Mouse (Mus musculus): ENCODE data around the gene Med18. TPM values are rescaled to one million over a fixed set of nuclear protein-coding genes. Genes with fewer than 3 reads are reported as not detected.

Gene Med18
- total RNA-seq, 2 experiments from 2014 or later = 8.8 to 10.1 TPM

DNA sequence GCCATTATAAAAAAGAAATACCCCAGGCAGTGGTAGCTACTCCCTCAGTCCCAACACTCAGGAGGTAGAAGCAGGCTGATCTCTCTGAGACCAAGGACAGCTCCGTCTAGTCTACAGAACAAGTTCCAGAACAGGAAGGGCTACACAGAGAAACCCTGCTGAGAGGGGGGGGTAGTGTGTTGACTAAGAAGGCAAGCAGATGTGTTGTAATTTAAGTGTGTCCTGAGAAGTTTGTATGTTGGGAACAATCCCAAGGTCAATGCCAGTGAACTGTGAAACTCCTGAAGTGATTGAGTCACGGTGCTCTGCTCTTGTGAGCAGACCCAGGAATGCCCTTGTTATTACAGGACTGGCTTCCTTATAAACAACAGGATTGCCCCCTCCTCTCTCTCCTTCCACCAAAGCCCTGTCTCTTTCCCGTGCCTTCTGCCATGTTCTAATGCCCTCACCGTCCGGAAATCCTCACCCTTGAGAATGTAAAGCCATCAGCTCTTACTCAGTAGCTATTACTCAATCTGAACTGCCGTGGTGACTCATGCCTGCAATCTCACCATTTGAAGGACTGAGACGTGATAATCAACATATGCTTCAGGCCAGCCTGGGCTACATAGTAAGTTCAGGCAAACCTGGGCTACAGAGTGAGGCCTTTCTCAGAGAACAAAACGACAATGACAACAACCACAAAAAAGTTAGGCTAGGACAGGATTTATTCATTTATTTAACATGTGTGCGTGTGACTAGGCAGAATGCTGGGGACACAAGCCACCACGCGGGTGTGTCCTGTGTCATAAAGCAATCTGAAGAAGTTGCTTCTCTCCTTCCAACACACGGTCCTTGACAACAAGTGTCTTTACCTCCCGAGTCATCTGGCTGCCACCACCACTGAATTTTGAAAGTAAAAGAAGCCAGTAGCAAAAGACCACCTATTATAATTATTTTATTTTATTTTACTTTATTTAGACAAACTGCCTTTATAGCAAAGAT, 12.5 kb upstream of the Med18 start:
- no peak for DNase-seq (ENCODE audit: extremely low spot score in 1 of 2, low spot score in 2 of 2)
- intact Hi-C loops (cut with DNase I) = no loop called here
- H3K4me3 ChIP-seq = no peak overlapping the region
- no peak overlapping the region for H3K27ac ChIP-seq
- no peak for TF ChIP-seq CTCF (IDR thresholded peaks at IDR 0.05)

- no peak overlapping the region for H3K27ac ChIP-seq
- intact Hi-C loops (cut with DNase I) = no loop called here
- no peak for DNase-seq (ENCODE audit: extremely low spot score in 1 of 2, low spot score in 2 of 2)
- no peak for TF ChIP-seq CTCF (IDR thresholded peaks at IDR 0.05)
- H3K4me3 ChIP-seq = no peak overlapping the region
These were observed 10.9 kb upstream of the Med18 start for GRCm38 (mm10) chr4:132474631-132475030.

DNA sequence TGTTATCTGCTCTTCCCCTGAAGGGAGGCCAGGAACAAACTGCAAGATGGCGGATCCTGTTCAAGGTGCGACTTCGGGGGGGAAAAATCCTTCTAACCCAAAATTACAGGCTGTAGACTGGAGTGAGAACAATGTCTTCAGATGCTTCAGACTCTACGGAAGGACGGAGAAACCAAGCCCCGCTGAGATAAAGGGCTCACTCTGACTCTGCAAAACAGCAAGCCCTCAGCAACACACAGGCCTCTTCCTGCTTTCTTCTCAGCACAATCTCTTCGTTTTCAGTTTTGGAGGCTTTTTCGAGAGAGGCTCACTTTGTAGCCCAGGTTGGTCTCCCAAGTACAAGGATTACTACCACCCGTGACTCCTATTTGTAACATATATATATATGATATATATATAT, 9.7 kb upstream of the Med18 start:
- intact Hi-C loops (cut with DNase I) = no loop called here
- Histone ChIP-seq H3K4me3 (no peak overlapping the region), H3K27ac (no peak overlapping the region)
- no peak for DNase-seq (ENCODE audit: extremely low spot score in 1 of 2, low spot score in 2 of 2)
- TF ChIP-seq CTCF (IDR thresholded peaks at IDR 0.05) = no peak

DNA sequence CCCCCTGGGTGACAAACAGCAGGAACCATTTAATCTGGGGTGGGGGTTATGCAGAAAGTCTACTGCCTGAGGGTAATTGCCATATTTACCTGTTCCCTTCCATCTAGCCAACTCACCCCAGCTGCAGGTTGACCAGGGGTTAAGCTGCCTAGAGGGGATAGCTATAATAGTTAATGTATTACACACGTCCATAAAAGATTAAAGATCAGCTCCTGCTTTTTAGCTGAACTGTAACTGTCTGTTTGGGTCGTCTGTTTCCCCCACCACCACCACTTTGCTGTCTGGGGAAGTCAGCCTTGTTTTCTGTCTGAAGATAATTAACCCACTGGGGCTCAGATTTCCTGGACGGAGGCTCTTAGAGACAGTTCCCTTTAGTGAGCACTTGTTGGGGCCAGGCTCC, 6.2 kb upstream of the Med18 start:
- intact Hi-C loops (cut with DNase I) = no loop called here
- Histone ChIP-seq H3K4me3 (no peak overlapping the region), H3K27ac (no peak overlapping the region)
- no peak for DNase-seq (ENCODE audit: extremely low spot score in 1 of 2, low spot score in 2 of 2)
- no peak for TF ChIP-seq CTCF (IDR thresholded peaks at IDR 0.05)

DNA sequence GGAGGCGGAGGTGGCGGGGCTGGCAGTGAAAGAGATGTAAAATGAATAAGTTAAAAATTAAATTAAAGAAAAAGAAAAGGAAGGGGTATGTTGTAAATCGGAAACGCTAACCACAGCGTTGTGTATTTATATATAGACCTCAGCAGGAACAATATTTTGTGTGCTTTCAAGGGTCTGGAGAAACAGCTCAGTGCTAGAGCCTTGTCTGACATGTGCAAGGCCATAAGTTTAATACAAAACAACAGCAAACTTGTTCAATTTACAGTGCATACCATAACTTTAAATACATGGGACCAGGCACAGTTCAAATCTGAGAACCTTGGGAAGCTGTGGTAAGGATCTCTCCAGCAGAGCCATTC, 513 bp upstream of the Med18 start:
- intact Hi-C loops (cut with DNase I) = loop anchor here (5.0 kb wide), 2 partner anchors 42 to 112 kb away; partner anchors contain the start of genes Phactr4 and Rcc1
- TF ChIP-seq CTCF (IDR thresholded peaks at IDR 0.05) = no peak
- no peak for DNase-seq (ENCODE audit: extremely low spot score in 1 of 2, low spot score in 2 of 2)
- H3K27ac ChIP-seq = peak overlapping the region; percentile 68
- peak overlapping the region; percentile 55 for H3K4me3 ChIP-seq

GRCm38 (mm10) chr4:132462836-132463235, 885 bp downstream of the Med18 start:
- intact Hi-C loops (cut with DNase I) = loop anchor here (1.0 to 5.0 kb wide), 5 partner anchors 41 to 188 kb away; partner anchors contain the start of genes Phactr4, Rcc1, Sesn2 and Taf12
- no peak for TF ChIP-seq CTCF (IDR thresholded peaks at IDR 0.05)
- no peak for DNase-seq (ENCODE audit: extremely low spot score in 1 of 2, low spot score in 2 of 2)
- Histone ChIP-seq H3K4me3 (peak overlapping the region; percentile 55), H3K27ac (no peak overlapping the region)

GRCm38 (mm10) chr4:132460225-132460624, 3.5 kb downstream of the Med18 start:
- Histone ChIP-seq H3K27ac (no peak overlapping the region), H3K4me3 (no peak overlapping the region)
- TF ChIP-seq CTCF (IDR thresholded peaks at IDR 0.05) = no peak
- intact Hi-C loops (cut with DNase I) = loop anchor here (5.0 kb wide), 2 partner anchors 38 to 108 kb away; partner anchors contain the start of genes Phactr4 and Rcc1
- DNase-seq (ENCODE audit: extremely low spot score in 1 of 2, low spot score in 2 of 2) = no peak

DNA sequence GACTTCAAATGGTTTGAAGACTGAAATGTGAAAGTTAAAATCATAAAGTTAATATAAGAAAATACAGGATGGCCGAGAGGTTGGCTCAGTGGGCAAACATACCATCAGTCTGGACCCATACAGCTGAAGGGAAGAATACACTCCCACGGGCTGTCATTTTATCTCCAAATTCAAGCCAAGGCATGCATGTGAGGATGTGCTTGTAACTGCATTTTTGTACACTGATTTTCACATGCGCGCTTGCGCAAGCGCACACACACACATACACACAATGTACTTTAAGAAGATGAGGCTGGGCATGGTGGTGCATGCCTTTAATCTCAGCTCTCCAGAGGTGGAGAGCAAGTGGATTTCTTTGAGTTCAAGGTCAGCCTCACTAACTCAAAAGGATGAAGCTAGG, 8.2 kb downstream of the Med18 start:
- Histone ChIP-seq H3K27ac (no peak overlapping the region), H3K4me3 (no peak overlapping the region)
- TF ChIP-seq CTCF (IDR thresholded peaks at IDR 0.05) = no peak
- intact Hi-C loops (cut with DNase I) = no loop called here
- no peak for DNase-seq (ENCODE audit: extremely low spot score in 1 of 2, low spot score in 2 of 2)

- no peak overlapping the region for H3K4me3 ChIP-seq
- DNase-seq (ENCODE audit: extremely low spot score in 1 of 2, low spot score in 2 of 2) = no peak
- intact Hi-C loops (cut with DNase I) = no loop called here
- no peak for TF ChIP-seq CTCF (IDR thresholded peaks at IDR 0.05)
- H3K27ac ChIP-seq = no peak overlapping the region
These were observed 8.6 kb downstream of the Med18 start for GRCm38 (mm10) chr4:132455146-132455545.

- DNase-seq (ENCODE audit: extremely low spot score in 1 of 2, low spot score in 2 of 2) = no peak
- TF ChIP-seq CTCF (IDR thresholded peaks at IDR 0.05) = no peak
- H3K4me3 ChIP-seq = no peak overlapping the region
- intact Hi-C loops (cut with DNase I) = no loop called here
- H3K27ac ChIP-seq = no peak overlapping the region
These were observed 9.5 kb downstream of the Med18 start for GRCm38 (mm10) chr4:132454216-132454615.

DNA sequence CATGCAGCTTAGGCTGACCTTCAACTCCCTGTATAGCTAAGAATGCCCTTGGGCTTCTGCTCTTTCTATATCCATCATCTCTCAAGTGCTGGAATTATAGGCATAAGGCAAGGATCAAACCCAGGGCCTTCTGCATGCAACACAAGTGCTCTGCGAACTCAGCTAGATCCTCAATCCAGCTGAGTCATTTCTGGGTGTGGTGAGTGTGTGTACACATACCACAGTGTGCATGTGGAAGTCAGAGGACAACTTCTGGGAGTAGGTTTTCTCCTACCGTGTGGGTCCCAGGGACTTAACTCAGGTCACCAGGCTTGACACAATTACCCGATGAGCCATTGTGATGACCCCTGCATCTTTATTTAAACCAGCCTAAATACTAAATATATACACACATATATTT, 13.9 kb downstream of the Med18 start:
- Histone ChIP-seq H3K27ac (no peak overlapping the region), H3K4me3 (no peak overlapping the region)
- TF ChIP-seq CTCF (IDR thresholded peaks at IDR 0.05) = no peak
- intact Hi-C loops (cut with DNase I) = no loop called here
- no peak for DNase-seq (ENCODE audit: extremely low spot score in 1 of 2, low spot score in 2 of 2)

DNA sequence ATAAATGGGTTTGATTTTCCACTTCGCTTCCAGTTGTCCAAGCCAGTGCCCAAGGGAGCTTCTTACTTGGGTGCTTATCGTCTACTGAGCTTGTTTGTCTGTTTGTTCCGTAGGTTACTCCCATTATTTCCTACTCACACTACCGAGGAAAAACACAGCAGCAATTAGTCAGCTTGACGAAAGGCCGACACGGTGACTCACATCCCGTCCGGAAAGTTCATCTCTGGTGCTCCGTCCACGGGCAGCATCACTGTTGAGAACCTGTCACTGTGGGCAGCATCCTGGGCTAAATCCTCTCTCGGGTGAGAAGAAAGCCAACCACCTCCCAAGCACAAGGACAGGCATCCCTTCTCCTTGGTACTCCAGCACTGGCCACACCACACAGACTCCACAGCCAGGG, 17.6 kb downstream of the Med18 start:
- intact Hi-C loops (cut with DNase I) = no loop called here
- DNase-seq (ENCODE audit: extremely low spot score in 1 of 2, low spot score in 2 of 2) = no peak
- no peak overlapping the region for H3K27ac ChIP-seq
- no peak overlapping the region for H3K4me3 ChIP-seq
- no peak for TF ChIP-seq CTCF (IDR thresholded peaks at IDR 0.05)

DNA sequence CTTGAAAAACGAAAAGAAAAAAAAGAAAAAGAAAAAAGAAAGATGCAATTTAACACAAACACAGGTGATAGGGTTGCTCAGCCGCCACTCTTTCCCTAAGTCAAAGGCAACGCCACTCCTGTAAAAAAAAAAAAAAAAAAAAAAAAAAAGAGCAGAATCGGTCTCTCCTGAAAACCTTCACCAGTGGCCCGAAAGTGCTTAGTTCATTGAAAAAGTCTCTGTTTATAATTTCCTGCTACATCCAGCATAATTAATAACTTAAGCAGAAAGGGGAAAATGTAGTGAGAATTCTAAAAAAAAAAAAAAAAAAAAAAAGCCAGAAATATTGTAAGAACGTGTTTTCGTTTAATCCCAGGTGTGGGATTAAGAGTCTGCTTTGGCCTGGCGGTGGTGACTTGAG, 19.2 kb downstream of the Med18 start:
- intact Hi-C loops (cut with DNase I) = no loop called here
- Histone ChIP-seq H3K4me3 (no peak overlapping the region), H3K27ac (no peak overlapping the region)
- no peak for DNase-seq (ENCODE audit: extremely low spot score in 1 of 2, low spot score in 2 of 2)
- TF ChIP-seq CTCF (IDR thresholded peaks at IDR 0.05) = no peak
